Mouse (Mus musculus) ES-Bruce4 (cell line): ENCODE results near the gene Klc3.

Source experiments
- CTCF ChIP-seq: IDR thresholded peaks from one replicate; pipeline ENCODE4 v1.8.1; 2011; ENCODE audit warnings: low read depth, low read length
- EP300 ChIP-seq: IDR thresholded peaks from 2 replicates; pipeline ENCODE4 v1.6.1; 2011; ENCODE audit warnings: low read depth, low read length; ENCODE audit not compliant: insufficient read depth
- POLR2A ChIP-seq: IDR thresholded peaks from one replicate; pipeline ENCODE4 v1.8.1; 2011; ENCODE audit warnings: low read length; ENCODE audit not compliant: insufficient read depth

DNA sequence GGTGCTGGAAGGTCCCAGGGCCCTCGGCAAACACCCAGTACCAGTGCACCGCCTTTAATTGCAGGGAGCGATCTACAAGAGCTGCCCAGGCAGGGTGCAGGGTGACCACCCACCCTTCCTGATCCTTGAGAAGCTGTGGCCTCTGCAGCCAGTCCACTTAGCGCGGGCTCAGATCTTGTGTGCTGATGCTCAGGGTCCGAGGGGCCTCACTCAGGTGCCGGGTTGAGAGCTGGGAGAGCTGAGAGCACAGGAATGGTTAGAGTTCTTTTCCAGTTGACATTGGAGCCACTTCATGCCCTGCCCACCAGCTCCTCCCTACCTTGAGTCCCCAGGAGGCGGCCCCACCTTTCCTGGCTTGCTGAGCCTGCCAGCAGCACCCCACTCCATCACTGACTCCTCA lies 9.4 kb downstream of the Klc3 start:
- TF ChIP-seq CTCF (no peak), EP300 (no peak), POLR2A (no peak)
